Mouse (Mus musculus) hindbrain, embryonic 10.5 days (tissue): Measurements from ENCODE around the gene Ly9. TPM values are rescaled to one million over a fixed set of nuclear protein-coding genes. Genes with fewer than 3 reads are reported as not detected.

Experiments used
- polyA plus RNA-seq: library from polyadenylated mRNA; unstranded; fragments of >200 nt; fragmentation: Nextera tagmentation; extraction: Ambion mirVana; gene quantifications from 2 replicates; pipeline ENCODE4 v1.2.1, GENCODE M21; 2016

The Ly9 gene
- polyA plus RNA-seq, 1 experiment from 2014 or later, result 0.09 TPM

Other genes starting within 250 kb of the Ly9 start
- 2.1 and 2.5 TPM in 2 replicates for gene Klhdc9, start 246.6 kb downstream of the Ly9 start, polyA plus RNA-seq
- gene Nectin4, start 237.3 kb downstream of the Ly9 start, polyA plus RNA-seq, result 1.5 and 1.7 TPM in 2 replicates
- gene Arhgap30, start 218.5 kb downstream of the Ly9 start, polyA plus RNA-seq, result 0.82 and 0.98 TPM in 2 replicates
- 143 and 159 TPM in 2 replicates for gene Usf1, start 196.1 kb downstream of the Ly9 start, polyA plus RNA-seq
- 9.7 and 10.1 TPM in 2 replicates for gene Tstd1, start 188.5 kb downstream of the Ly9 start, polyA plus RNA-seq
- 22.2 and 28.7 TPM in 2 replicates for gene F11r, start 169.9 kb downstream of the Ly9 start, polyA plus RNA-seq
- 11.2 and 13.3 TPM in 2 replicates for gene Alyref2, start 103.9 kb downstream of the Ly9 start, polyA plus RNA-seq
- not detected in 2 replicates for gene Itln1, start 72.1 kb downstream of the Ly9 start, polyA plus RNA-seq
- gene Cd244a, start 48.2 kb downstream of the Ly9 start, polyA plus RNA-seq, result 0.09 TPM in 1 of 2 replicates, not detected in the other
- gene Slamf7, start 45.6 kb upstream of the Ly9 start, polyA plus RNA-seq, result not detected in 2 replicates
- gene Cd48, start 74.6 kb upstream of the Ly9 start, polyA plus RNA-seq, result 0.30 and 0.46 TPM in 2 replicates
- 0.14 and 0.29 TPM in 2 replicates for gene Slamf1, start 159.7 kb upstream of the Ly9 start, polyA plus RNA-seq
- 0.50 and 0.56 TPM in 2 replicates for gene Cd84, start 232.3 kb upstream of the Ly9 start, polyA plus RNA-seq